Mouse (Mus musculus) cerebellum, adult 9-11 months (tissue): ENCODE data around the gene 2200002D01Rik.
"Not testable (repeated sequence)": the region's sequence is repeated elsewhere in the genome, so short reads cannot be mapped to it uniquely, and the experiment has no call there.

Experiments
- DNase-seq: peaks from one replicate; pipeline ENCODE4 v3.0.0; 2022

Gene 2200002D01Rik

DNA sequence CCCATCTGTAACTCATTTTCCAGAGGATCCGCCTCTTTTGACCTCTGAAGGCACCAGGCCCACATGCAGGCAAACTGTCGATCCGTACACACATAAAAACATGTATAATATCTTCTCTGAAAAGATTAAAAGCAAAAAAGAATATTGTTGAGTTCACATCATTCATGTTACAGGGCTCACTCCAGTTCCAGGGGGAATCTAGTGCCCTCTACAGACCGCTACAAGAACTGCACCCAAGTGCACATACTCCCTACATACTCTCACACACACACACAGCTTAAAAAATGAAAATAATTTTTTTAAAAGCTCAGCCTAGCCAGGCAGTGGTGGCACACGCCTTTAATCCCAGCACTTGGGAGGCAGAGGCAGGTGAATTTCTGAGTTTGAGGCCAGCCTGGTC is 13.6 kb downstream of the 2200002D01Rik start:
- no peak for DNase-seq

DNA sequence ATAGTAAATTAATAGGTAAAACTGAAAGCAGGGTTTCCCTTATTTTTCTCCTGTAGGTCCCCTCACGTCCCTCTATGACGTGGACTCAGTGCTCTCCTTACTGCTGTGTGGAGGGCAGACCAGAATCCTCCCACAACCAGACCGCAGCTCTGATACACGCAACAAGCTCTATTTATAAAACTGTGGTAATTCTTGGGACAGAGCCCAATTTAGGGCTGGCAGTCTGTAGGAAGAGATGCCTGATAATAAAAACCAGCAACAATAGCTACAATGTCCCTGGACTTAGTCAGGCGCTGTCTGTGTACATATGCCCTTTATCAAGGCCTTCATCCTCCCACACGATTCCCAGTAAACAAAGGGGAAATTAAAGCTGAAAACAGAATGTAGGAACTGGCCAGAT is 14.5 kb downstream of the 2200002D01Rik start:
- no peak for DNase-seq

DNA sequence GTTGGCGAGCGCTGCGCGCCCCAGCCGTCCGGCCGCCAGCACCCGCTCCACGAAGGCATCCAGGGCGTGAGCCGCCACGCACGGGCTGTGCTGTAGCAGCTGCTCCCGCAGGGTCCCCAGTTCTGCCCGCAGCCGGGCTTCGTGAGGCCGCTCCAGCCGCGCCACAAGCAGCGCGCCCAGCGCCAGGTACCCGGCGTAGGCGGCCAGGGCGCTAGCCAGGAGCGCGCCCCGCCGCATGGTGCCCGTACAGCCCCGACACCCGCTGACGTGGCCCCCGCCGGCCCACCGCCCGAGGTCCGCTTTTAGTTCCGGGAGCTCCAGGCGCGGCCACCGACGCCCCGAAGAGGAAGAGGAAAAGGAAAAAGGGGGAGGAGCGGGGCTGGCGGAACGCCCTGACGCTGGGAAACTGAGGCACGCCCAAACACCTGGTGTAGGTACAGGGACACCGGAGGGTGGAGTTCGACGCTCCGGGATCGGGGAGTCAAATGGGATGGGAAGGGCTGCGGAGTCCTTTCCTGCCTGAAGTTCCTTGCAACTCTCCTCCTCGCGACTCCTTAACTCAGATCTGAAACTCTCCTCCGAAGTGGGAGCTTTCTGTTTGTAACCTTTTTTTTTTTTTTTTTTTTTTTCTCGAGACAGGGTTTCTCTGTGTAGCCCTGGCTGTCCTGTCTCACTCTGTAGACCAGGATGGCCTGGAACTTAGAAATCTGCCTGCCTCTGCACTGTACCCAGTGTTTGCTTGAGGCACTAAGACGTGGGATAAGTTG is 15.8 kb downstream of the 2200002D01Rik start, which contains the start of gene Kcnk6:
Kcnk6 (minus strand) TSS at position 269 of the 767 bp plus-strand sequence.
- no peak for DNase-seq

DNA sequence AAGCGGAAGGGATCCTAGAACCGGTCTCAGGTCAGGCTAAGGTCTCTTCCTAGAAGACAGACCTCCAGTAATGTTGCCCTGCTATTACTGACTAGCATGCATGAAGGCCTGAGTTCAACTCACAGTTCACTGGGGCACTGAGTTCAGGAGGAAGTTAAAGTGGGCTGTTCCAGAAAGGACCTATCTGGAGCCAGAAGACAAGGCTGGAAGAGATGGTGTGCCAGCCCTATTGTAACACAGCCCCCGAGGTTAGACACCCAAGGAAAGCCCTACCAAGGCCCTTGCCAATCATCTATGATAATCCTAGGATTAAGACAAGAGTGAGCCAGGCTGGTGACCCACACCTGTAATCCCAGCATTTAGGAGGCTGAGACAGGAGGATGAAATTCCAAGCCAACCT is 16.7 kb downstream of the 2200002D01Rik start:
- DNase-seq = no peak

DNA sequence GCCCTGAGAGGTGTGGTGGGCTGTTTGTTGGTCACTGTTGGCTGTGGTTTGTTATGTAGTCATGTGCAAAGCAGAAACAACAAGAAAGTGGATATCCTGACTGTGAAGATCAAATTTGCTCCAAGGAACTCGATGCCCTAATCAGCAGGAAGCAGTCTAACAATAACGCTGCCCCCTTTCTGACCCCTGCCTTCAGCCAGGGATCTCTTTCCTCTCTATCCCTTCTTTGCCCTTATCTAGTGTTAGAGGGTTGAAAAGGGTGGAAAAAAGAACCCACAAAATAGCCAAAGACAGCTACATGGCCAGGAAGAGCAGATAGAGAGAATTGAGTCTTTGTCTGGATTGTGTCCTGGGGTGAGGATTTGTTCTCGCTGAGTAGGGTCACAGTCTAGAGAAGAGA is 17.7 kb downstream of the 2200002D01Rik start:
- DNase-seq = no peak

DNA sequence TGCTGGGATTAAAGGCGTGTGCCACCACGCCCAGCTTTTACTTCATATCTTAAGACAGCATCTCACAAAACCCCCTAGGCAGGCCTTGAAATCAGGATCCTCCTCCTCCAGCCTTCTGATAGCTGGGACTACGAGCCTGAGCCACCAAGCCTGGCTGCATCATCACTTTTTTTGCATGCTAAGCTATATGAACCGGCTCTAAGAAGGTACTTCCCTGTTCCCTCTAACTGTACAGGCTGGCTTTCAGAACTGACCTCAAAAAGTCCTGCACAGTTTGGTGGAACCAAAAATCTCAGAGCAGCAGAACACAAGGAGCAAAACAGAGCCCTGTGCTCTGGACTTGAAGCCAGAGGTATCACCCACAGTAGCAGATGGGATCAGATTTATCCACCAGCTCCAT is 20.1 kb downstream of the 2200002D01Rik start:
- DNase-seq = no peak

DNA sequence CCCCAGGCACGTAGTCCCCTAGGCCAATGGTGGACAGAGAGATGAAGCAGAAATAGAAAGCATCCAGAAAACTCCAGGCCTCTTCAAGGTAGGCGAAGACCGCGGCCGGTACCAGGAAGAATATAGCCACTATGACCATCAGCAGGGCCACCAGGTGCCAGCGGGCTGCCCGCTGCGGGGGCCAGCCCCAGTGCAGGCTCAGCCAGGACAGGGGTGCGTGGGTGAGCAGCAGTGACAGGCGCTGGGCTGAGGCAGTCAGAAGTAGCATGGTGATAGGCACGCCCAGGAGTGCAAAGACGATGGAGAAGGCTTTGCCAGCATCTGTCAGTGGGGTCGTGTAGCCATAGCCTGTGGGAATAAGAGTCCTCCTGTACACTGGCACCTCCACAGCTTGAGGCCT is 22.7 kb downstream of the 2200002D01Rik start:
- DNase-seq = no peak

DNA sequence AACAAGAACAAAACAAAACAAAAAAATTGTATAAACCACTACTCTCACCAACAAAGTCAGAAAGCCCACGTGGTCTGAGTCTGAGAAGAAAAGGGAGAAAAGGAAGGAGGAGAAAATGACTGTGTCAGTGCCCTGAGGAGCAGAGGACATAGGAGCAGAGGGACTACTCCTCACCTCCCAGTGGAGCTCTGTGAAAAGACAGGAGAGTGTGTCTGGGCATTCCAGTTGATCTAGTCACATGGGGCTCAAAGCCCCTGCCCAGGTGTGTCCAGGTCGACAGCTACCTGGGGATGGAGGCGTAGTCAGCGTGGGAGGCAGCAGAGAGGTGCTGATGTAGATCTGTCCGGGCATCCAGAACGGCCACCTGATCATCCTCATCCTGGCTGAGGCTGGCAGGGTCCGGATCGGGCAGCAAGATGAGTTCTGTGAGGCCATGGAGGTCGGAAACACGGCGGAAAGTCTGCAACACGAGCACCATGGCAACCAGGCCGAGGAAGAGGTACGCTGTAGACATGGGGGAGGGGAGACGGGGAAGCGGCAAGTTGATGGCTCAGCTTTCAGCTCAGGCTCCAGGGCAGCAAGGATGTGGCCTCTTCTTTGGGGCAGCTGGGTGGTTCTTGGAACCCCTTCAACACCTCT is 23.4 kb downstream of the 2200002D01Rik start:
- no peak for DNase-seq

DNA sequence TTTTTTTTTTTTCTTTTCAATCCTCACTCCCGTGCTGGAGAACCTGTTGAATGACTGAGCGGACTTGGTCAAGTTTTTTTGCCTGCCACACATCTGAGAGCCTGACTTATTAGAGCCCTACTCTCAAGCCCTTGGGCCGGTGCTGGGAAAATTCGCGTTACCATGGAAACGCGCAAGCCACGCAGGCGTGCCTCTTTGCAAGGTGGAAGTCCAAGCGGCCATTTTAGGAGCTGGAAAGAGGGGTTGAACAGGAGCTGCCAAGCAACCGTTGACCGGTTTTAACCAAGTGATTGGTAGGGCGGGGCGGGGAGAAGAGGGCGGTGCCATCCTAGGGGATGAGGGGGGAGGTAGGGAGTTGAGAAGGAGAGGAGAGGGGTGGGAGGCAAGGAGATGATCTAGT is 33.4 kb downstream of the 2200002D01Rik start:
- DNase-seq = no peak

DNA sequence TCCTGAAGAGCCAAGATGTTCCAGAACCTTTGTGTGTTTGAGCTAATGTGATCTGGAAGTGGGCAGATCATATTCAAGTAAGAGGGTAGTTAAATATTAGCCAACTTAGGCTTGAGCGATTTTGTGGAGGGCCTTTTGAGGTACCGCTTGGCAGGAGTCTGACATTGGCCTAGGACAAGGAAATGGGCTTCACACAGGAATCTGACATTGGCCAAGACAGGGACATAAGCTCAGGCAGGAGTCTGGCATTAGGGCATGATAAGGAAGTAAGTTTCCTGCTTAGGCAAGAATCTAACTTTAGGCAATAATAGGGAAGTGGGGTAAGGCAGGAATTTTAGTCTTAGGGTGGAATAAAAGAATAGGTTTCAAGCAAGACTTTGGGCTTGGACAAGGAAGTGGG is 34.0 kb downstream of the 2200002D01Rik start:
- no peak for DNase-seq

DNA sequence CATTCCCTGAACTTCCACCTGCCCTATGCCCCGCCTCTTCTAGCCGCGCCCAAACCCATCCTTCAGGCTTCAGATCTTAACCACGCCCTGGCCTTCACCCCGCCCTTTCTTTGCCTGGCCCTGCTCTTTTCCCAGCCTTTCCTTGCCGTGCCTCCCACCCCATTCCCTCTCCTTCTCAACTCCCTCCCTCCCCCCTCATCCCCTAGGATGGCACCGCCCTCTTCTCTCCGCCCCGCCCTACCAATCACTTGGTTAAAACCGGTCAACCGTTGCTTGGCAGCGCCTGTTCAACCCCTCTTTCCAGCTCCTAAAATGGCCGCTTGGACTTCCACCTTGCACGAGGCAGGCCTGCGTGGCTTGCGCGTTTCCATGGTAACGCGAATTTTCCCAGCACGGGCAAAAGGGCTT is 34.6 kb downstream of the 2200002D01Rik start, which contains the start of gene Catsperg1:
Catsperg1 (minus strand) TSS at position 361 of the 408 bp plus-strand sequence.
- DNase-seq = peak; percentile 53

DNA sequence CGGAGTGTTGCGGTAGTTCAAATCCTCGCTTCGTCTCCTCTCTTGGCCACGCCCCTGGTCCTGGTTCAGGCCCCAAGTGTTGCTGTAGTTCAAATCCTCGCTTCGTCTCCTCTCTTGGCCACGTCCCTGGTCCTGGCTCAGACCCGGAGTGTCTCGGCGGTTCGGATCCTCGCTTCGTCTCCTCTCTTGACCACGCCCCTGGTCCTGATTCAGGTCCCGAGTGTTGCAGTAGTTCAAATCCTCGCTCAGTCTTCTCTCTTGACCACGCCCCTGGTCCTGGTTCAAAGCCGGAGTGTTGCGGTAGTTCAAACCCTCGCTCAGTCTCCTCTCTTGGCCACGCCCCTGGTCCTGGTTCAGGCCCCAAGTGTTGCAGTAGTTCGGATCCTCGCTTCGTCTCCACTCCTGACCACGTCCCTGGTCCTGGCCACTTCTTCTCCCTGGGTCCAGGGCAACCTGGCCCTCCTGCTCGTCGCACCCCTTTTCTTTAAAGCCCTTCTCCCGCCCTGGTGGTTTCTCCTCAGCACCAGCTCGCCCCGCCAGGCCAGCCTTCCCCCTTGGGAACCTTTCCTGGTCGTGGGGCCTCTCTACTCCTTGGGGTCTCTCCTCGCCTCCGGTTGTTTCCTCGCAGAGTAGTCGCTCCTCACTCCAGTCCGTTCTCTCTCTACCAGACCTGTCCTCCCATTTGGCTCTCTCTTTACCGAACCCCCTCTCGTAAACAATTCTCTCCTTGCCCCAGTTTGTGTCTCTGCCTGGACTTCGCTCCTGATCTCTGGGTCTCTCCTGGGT is 35.3 kb downstream of the 2200002D01Rik start:
- DNase-seq = not testable (repeated sequence)

DNA sequence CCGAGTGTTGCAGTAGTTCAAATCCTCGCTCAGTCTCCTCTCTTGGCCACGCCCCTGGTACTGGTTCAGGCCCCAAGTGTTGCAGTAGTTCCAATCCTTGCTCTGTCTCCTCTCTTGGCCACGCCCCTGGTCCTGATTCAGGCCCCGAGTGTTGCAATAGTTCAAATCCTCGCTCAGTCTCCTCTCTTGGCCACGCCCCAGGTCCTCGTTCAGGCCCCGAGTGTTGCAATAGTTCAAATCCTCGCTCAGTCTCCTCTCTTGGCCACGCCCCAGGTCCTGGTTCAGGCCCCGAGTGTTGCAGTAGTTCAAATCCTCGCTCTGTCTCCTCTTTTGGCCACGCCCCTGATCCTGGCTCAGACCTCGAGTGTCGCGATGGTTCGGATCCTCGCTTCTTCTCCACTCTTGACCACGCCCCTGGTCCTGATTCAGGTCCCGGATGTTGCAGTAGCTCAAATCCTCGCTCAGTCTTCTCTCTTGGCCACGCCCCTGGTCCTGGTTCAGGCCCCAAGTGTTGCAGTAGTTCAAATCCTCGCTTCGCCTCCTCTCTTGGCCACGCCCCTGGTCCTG is 36.0 kb downstream of the 2200002D01Rik start:
- DNase-seq = peak; percentile 29

DNA sequence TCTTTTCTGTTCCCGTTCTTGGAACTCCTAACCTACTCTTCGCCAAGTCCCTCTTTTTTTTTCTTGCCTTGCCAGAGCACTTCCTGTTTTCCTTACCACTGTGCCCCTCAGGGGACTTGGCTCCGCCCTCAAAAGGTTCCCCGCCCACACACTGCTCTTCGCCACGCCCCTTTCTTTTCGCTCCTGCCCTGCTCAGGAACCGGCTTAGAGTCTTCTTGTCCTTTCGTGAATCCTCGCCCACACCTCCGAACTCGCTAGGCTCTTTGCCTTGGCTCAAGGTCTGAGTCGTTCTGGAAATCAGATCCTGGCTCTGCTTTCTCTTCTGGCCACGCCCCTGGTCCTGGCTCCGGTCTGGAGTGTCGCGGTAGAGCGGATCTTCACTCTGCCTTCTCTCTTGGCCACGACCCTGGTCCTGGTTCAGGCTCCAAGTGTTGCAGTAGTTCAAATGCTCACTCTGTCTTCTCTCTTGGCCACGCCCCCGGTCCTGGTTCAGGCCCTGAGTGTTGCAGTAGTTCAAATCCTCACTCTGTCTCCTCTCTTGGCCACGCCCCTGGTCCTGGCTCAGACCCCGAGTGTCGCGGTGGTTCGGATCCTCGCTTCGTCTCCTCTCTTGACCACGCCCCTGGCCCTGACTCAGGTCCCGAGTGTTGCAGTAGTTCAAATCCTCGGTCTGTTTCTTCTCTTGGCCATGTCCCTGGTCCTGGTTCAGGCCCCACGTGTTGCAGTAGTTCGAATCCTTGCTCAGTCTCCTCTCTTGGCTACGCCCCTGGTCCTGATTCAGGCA is 36.7 kb downstream of the 2200002D01Rik start:
- DNase-seq = peak; percentile 67

DNA sequence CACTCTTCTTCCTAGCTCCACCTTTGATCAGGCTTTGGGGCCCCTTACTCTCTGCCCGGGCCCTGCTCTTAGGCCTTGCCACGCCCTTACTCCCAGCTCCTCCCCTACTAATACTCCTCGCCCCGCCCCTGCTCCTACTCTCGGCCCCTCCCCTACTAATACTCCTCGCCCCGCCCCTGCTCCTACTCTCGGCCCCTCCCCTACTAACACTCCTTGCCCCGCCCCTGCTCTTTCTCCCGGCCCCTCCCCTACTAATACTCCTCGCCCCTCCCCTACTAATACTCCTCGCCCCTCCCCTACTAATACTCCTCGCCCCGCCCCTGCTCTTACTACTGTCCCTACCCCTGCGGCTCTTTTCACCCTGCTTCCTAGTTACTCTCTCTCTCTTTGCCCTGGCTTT is 37.3 kb downstream of the 2200002D01Rik start:
- not testable (repeated sequence) for DNase-seq

DNA sequence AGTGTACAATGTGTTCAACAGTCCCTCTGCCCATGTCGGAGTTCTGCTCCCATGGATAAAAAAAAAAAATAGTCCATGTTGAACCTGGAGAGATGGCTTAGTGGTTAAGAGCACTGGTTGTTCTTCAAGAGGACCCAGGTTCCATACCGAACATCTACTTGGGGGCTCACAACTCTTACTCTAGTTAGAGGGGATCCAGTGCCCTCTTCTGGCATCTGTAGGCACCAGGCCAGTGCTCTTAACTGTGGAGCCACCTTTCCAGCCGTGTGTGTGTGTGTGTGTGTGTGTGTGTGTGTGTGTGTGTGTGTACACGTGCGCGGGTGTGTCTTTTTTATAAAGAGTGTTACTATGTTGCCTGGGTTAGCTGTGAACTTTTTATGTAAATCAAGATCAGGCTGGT is 45.7 kb downstream of the 2200002D01Rik start:
- DNase-seq = no peak
